ENCODE assay signal across 16 mouse cellular contexts in genomic region chr2:93874606-93875005, GRCm38 (mm10). TPM values are rescaled to one million over a fixed set of nuclear protein-coding genes. Genes with fewer than 3 reads are reported as not detected.
DNase-seq lines count a peak whose midpoint lies in the region; ATAC-seq and TF ChIP-seq lines count a peak whose summit lies in the region.
"Had no signal": no experiment of that assay in that cellular context is flagged by ENCODE, and none has a peak within 500 bp of the region (broad histone marks: within the 10 kb centered on the region; RNA-seq: fewer than 3 reads in every experiment).

No protein-coding gene starts in this region.

- no peak overlapping the region for H3K4me3 ChIP-seq in heart, embryonic 10.5 days
- H3K4me3 ChIP-seq in lung, embryonic 16.5 days (ENCODE audit: low read length): no peak overlapping the region
- H3K4me3 ChIP-seq in embryonic facial prominence, embryonic 12.5 days: no peak overlapping the region
- H3K4me3 ChIP-seq in stomach, postnatal 0 days (ENCODE audit: low read depth, low read length): no peak overlapping the region
- H3K4me3 ChIP-seq: embryonic facial prominence, embryonic 13.5 days; heart, embryonic 15.5 days had no signal

- TF ChIP-seq CTCF in stomach, postnatal 0 days (IDR thresholded peaks at IDR 0.05; ENCODE audit: low read depth): no peak

- 0 out of 2 replicates have a peak overlapping the region, but pooled peaks have one; percentile 17 for H3K27ac ChIP-seq in heart, embryonic 10.5 days
- H3K27ac ChIP-seq in lung, embryonic 16.5 days (ENCODE audit: low read length): peak overlapping the region; percentile 19
- no peak overlapping the region for H3K27ac ChIP-seq in embryonic facial prominence, embryonic 12.5 days
- no peak overlapping the region; the same call in 1 of the 2 replicates for H3K27ac ChIP-seq in stomach, postnatal 0 days (replicated peaks)
- H3K27ac ChIP-seq: embryonic facial prominence, embryonic 13.5 days; heart, embryonic 15.5 days had no signal

- H3K9ac ChIP-seq in lung, embryonic 16.5 days (ENCODE audit: low read length): no peak overlapping the region
- no peak overlapping the region for H3K9ac ChIP-seq in embryonic facial prominence, embryonic 12.5 days
- H3K9ac ChIP-seq in stomach, postnatal 0 days (ENCODE audit: low read length): no peak overlapping the region
- H3K9ac ChIP-seq: embryonic facial prominence, embryonic 13.5 days; heart, embryonic 15.5 days had no signal

- no peak for ATAC-seq in lung, embryonic 16.5 days (ENCODE audit: low read depth)
- 0 out of 2 replicates have a peak, but pooled peaks have one; percentile 24 for ATAC-seq in embryonic facial prominence, embryonic 12.5 days (ENCODE audit: insufficient number of reproducible peaks, insufficient read depth, low FRiP score, low TSS enrichment)
- ATAC-seq in stomach, postnatal 0 days (ENCODE audit: low FRiP score, low TSS enrichment): peak; percentile 48; the same call in 1 of the 2 replicates

- no peak for DNase-seq in heart, embryonic 10.5 days (ENCODE audit: low spot score)
- no peak for DNase-seq in heart, adult 11 months
- DNase-seq in lung, adult 18-20 months: no peak
- DNase-seq in stomach, postnatal 0 days (ENCODE audit: low spot score): no peak
- DNase-seq in testis, postnatal 14 days (ENCODE audit: low spot score): no peak
- DNase-seq: cerebellum, adult 11 months; kidney, adult 18-20 months; right cerebral cortex, adult 18-20 months; thymus, adult 18-20 months had no signal

- no peak overlapping the region for H3K4me2 ChIP-seq in lung, embryonic 16.5 days (ENCODE audit: low read depth, low read length)
- no peak overlapping the region for H3K4me2 ChIP-seq in embryonic facial prominence, embryonic 12.5 days (replicated peaks)
- no peak overlapping the region for H3K4me2 ChIP-seq in stomach, postnatal 0 days (replicated peaks; ENCODE audit: low read depth)
- H3K4me2 ChIP-seq: embryonic facial prominence, embryonic 13.5 days; heart, embryonic 15.5 days had no signal

- WGBS in heart, embryonic 10.5 days: 81% methylated on average over 3 of the region's 3 CpGs
- WGBS in lung, embryonic 16.5 days: 91% methylated on average over 3 of the region's 3 CpGs
- 87% methylated on average over 3 of the region's 3 CpGs for WGBS in embryonic facial prominence, embryonic 12.5 days
- WGBS in stomach, postnatal 0 days: 90% methylated on average over 3 of the region's 3 CpGs

- H3K27me3 ChIP-seq in heart, embryonic 10.5 days (ENCODE audit: insufficient read depth, poor library complexity, severe bottlenecking): 0 out of 2 replicates have a peak, but pooled peaks cover 1% of the 10 kb centered on the region
- no peaks in the 10 kb centered on the region for H3K27me3 ChIP-seq in lung, embryonic 16.5 days (ENCODE audit: control insufficient read depth, insufficient read depth, low read depth, low read length)
- H3K27me3 ChIP-seq in embryonic facial prominence, embryonic 12.5 days: no peaks in the 10 kb centered on the region
- H3K27me3 ChIP-seq in stomach, postnatal 0 days (ENCODE audit: control insufficient read depth, insufficient read depth, low read length): no peaks in the 10 kb centered on the region

- no peaks in the 10 kb centered on the region for H3K9me3 ChIP-seq in heart, embryonic 10.5 days
- no peaks in the 10 kb centered on the region for H3K9me3 ChIP-seq in lung, embryonic 16.5 days (ENCODE audit: control insufficient read depth, low read length)
- H3K9me3 ChIP-seq in embryonic facial prominence, embryonic 12.5 days: no peaks in the 10 kb centered on the region
- H3K9me3 ChIP-seq in stomach, postnatal 0 days (ENCODE audit: control insufficient read depth, low read length): no peaks in the 10 kb centered on the region
- H3K9me3 ChIP-seq: embryonic facial prominence, embryonic 13.5 days; G1E; heart, embryonic 15.5 days had no signal

- H3K36me3 ChIP-seq in heart, embryonic 10.5 days: no peaks in the 10 kb centered on the region
- H3K36me3 ChIP-seq in lung, embryonic 16.5 days (ENCODE audit: control insufficient read depth, insufficient read depth, low read length): no peaks in the 10 kb centered on the region
- H3K36me3 ChIP-seq in embryonic facial prominence, embryonic 12.5 days: no peaks in the 10 kb centered on the region
- H3K36me3 ChIP-seq in stomach, postnatal 0 days (ENCODE audit: control insufficient read depth, insufficient read depth, low read length): no peaks in the 10 kb centered on the region
- H3K36me3 ChIP-seq: embryonic facial prominence, embryonic 13.5 days; G1E; heart, embryonic 15.5 days had no signal

- TF ChIP-seq EP300 in stomach, postnatal 0 days (optimal IDR thresholded peaks at IDR 0.05): no peak

- H3K4me1 ChIP-seq in heart, embryonic 10.5 days: peaks cover 33% of the 10 kb centered on the region
- peaks cover 15% of the 10 kb centered on the region for H3K4me1 ChIP-seq in lung, embryonic 16.5 days (replicated peaks; ENCODE audit: control insufficient read depth, insufficient read depth, low read length)
- peaks cover 11% of the 10 kb centered on the region for H3K4me1 ChIP-seq in embryonic facial prominence, embryonic 12.5 days
- H3K4me1 ChIP-seq in stomach, postnatal 0 days (replicated peaks; ENCODE audit: control insufficient read depth, insufficient read depth): no peaks in the 10 kb centered on the region; the same call in none of the 2 replicates

RNA-seq across cellular contexts. Expression of gene Accsl, which starts 5.6 kb away (rescaled TPM):
- 0.12 TPM in 1 of 2 replicates, not detected in the other for polyA plus RNA-seq in heart, embryonic 10.5 days (2016; fragmentation: Nextera tagmentation; extraction: Ambion mirVana)
- not detected in 2 replicates for polyA plus RNA-seq in lung, embryonic 16.5 days (2015; fragmentation: Nextera tagmentation; extraction: Ambion mirVana)
- not detected in 2 replicates for polyA plus RNA-seq in embryonic facial prominence, embryonic 12.5 days (2016; fragmentation: Nextera tagmentation; extraction: Ambion mirVana)
- not detected in 2 replicates for polyA plus RNA-seq in stomach, postnatal 0 days (2015; fragmentation: Nextera tagmentation; extraction: Ambion mirVana)
- polyA plus RNA-seq: embryonic facial prominence, embryonic 13.5 days; G1E; heart, embryonic 15.5 days; liver, embryonic 16.5 days; small intestine, adult 2 months had no signal

RNA-seq across cellular contexts. Expression of gene Accs, which starts 24.9 kb away (rescaled TPM):
- 7.9 and 8.3 TPM in 2 replicates for polyA plus RNA-seq in heart, embryonic 10.5 days (2016; fragmentation: Nextera tagmentation; extraction: Ambion mirVana)
- polyA plus RNA-seq in lung, embryonic 16.5 days (2015; fragmentation: Nextera tagmentation; extraction: Ambion mirVana): 6.8 and 9.3 TPM in 2 replicates
- 9.6 and 9.8 TPM in 2 replicates for polyA plus RNA-seq in embryonic facial prominence, embryonic 12.5 days (2016; fragmentation: Nextera tagmentation; extraction: Ambion mirVana)
- polyA plus RNA-seq in stomach, postnatal 0 days (2015; fragmentation: Nextera tagmentation; extraction: Ambion mirVana): 4.7 and 5.0 TPM in 2 replicates

RNA-seq across cellular contexts. Expression of gene Ext2, which starts 52.2 kb away (rescaled TPM):
- polyA plus RNA-seq in heart, embryonic 10.5 days (2016; fragmentation: Nextera tagmentation; extraction: Ambion mirVana): 82.8 and 83.0 TPM in 2 replicates
- 119 and 128 TPM in 2 replicates for polyA plus RNA-seq in lung, embryonic 16.5 days (2015; fragmentation: Nextera tagmentation; extraction: Ambion mirVana)
- polyA plus RNA-seq in embryonic facial prominence, embryonic 12.5 days (2016; fragmentation: Nextera tagmentation; extraction: Ambion mirVana): 105 and 112 TPM in 2 replicates
- polyA plus RNA-seq in stomach, postnatal 0 days (2015; fragmentation: Nextera tagmentation; extraction: Ambion mirVana): 51.0 and 51.2 TPM in 2 replicates

Comparison
In these comparisons a context has a peak if more than half of its experiments do, and no peak if none do; other contexts are left out.
1. H3K27ac ChIP-seq: peak in heart, embryonic 10.5 days (single experiment) and lung, embryonic 16.5 days (single experiment); none in embryonic facial prominence, embryonic 12.5 days (single experiment) and stomach, postnatal 0 days (single experiment).